ENCODE assay signal across 15 mouse cellular contexts in the genomic region with DNA sequence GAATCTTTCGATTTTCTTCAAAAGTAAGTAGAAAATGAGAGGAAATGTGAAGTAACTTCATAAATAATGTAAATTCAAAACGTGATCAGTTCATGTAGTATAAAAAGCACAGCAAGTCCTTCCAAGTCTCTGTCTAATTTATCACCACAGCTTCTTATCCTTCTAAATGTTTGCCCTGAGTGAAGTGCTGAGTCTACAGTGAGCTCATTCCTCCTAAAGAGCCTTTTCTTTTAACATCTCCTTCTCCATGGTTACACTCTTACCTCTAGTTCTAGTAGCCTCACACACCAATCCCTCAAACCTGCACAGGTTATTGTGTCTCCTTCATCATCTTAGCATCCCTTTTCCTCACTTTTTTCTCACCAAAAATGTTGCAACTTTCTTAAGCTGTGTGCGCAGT.
"Had no signal": no experiment of that assay in that cellular context is flagged by ENCODE, and none has a peak within 500 bp of the region (broad histone marks: within the 10 kb centered on the region; RNA-seq: fewer than 3 reads in every experiment).

No protein-coding gene starts in this region.

- H3K9me3 ChIP-seq: neural tube, embryonic 13.5 days; neural tube, embryonic 15.5 days; stomach, embryonic 15.5 days had no signal

- H3K4me1 ChIP-seq: neural tube, embryonic 13.5 days; neural tube, embryonic 15.5 days; stomach, embryonic 15.5 days had no signal

- H3K36me3 ChIP-seq: neural tube, embryonic 13.5 days; neural tube, embryonic 15.5 days; stomach, embryonic 15.5 days had no signal

- H3K4me2 ChIP-seq: neural tube, embryonic 13.5 days; neural tube, embryonic 15.5 days; stomach, embryonic 15.5 days had no signal

- DNase-seq: retina, postnatal 1 day; right cerebral cortex, adult 18-20 months; right cerebral cortex, postnatal 25 days; right cerebral cortex, postnatal 4 days; spleen, adult 18-20 months; thymus, adult 18-20 months; thymus, adult 2 months; thymus, postnatal 14 days; thymus, postnatal 25 days; thymus, postnatal 36 days; thymus, postnatal 4 days had no signal

- H3K27me3 ChIP-seq: neural tube, embryonic 13.5 days; neural tube, embryonic 15.5 days; stomach, embryonic 15.5 days had no signal

- H3K27ac ChIP-seq: neural tube, embryonic 13.5 days; neural tube, embryonic 15.5 days; stomach, embryonic 15.5 days; stomach, postnatal 0 days had no signal

- H3K9ac ChIP-seq: neural tube, embryonic 13.5 days; neural tube, embryonic 15.5 days; stomach, embryonic 15.5 days had no signal

- H3K4me3 ChIP-seq: neural tube, embryonic 13.5 days; neural tube, embryonic 15.5 days; stomach, embryonic 15.5 days had no signal
